34 mouse cellular contexts compared by ENCODE assay signal in genomic region chr12:118754076-118754475, GRCm38 (mm10).
"Had no signal": no experiment of that assay in that cellular context is flagged by ENCODE, and none has a peak within 500 bp of the region (broad histone marks: within the 10 kb centered on the region; RNA-seq: fewer than 3 reads in every experiment).

No protein-coding gene starts in this region.

- H3K9me3 ChIP-seq: heart, embryonic 10.5 days; heart, embryonic 12.5 days; heart, embryonic 13.5 days; heart, embryonic 15.5 days; hindbrain, embryonic 10.5 days; hindbrain, embryonic 12.5 days; hindbrain, embryonic 13.5 days; hindbrain, embryonic 15.5 days; intestine, embryonic 15.5 days; kidney, embryonic 15.5 days had no signal

- H3K27me3 ChIP-seq: heart, embryonic 12.5 days; heart, embryonic 13.5 days; heart, embryonic 15.5 days; hindbrain, embryonic 12.5 days; hindbrain, embryonic 15.5 days; intestine, embryonic 15.5 days; kidney, embryonic 15.5 days had no signal

- H3K4me2 ChIP-seq: heart, embryonic 11.5 days; heart, embryonic 12.5 days; heart, embryonic 13.5 days; heart, embryonic 15.5 days; hindbrain, embryonic 12.5 days; hindbrain, embryonic 13.5 days; hindbrain, embryonic 14.5 days; hindbrain, embryonic 15.5 days; intestine, embryonic 15.5 days; kidney, embryonic 15.5 days had no signal

- H3K27ac ChIP-seq: heart, embryonic 10.5 days; heart, embryonic 13.5 days; heart, embryonic 15.5 days; hindbrain, embryonic 10.5 days; hindbrain, embryonic 12.5 days; hindbrain, embryonic 13.5 days; hindbrain, embryonic 14.5 days; hindbrain, embryonic 15.5 days; hindbrain, postnatal 0 days; intestine, embryonic 15.5 days; kidney, embryonic 15.5 days; kidney, postnatal 0 days; layer of hippocampus, adult 2 months; left cerebral cortex, adult 2 months had no signal

- ATAC-seq: hindbrain, embryonic 16.5 days; hindbrain, postnatal 0 days; inflammation-experienced regulatory T-cells, adult 6 months; intestine, embryonic 15.5 days; intestine, embryonic 16.5 days had no signal

- DNase-seq: heart, postnatal 10 days; heart, postnatal 14 days; heart, postnatal 36 days; heart, postnatal 4 days; kidney, adult 11 months; kidney, adult 18-20 months; kidney, adult 2 months; kidney, adult 8-10 months; kidney, adult 9 months; kidney, postnatal 10 days; kidney, postnatal 14 days; kidney, postnatal 25 days; kidney, postnatal 36 days; layer of hippocampus, adult 9-11 months; layer of hippocampus, postnatal 36 days had no signal

- H3K4me1 ChIP-seq: heart, embryonic 10.5 days; heart, embryonic 12.5 days; heart, embryonic 13.5 days; heart, embryonic 15.5 days; hindbrain, embryonic 10.5 days; hindbrain, embryonic 13.5 days; hindbrain, embryonic 15.5 days; intestine, embryonic 15.5 days; kidney, embryonic 15.5 days had no signal

- H3K9ac ChIP-seq: heart, embryonic 12.5 days; heart, embryonic 13.5 days; heart, embryonic 15.5 days; hindbrain, embryonic 12.5 days; hindbrain, embryonic 13.5 days; hindbrain, embryonic 14.5 days; hindbrain, embryonic 15.5 days; intestine, embryonic 15.5 days; kidney, embryonic 15.5 days had no signal

- H3K4me3 ChIP-seq: heart, embryonic 10.5 days; heart, embryonic 12.5 days; heart, embryonic 13.5 days; heart, embryonic 15.5 days; hindbrain, embryonic 10.5 days; hindbrain, embryonic 12.5 days; hindbrain, embryonic 13.5 days; hindbrain, embryonic 15.5 days; intestine, embryonic 15.5 days; kidney, embryonic 15.5 days; layer of hippocampus, adult 2 months; left cerebral cortex, adult 2 months had no signal

- H3K36me3 ChIP-seq: heart, embryonic 10.5 days; heart, embryonic 12.5 days; heart, embryonic 13.5 days; heart, embryonic 15.5 days; hindbrain, embryonic 10.5 days; hindbrain, embryonic 12.5 days; hindbrain, embryonic 13.5 days; hindbrain, embryonic 15.5 days; intestine, embryonic 15.5 days; kidney, embryonic 15.5 days had no signal
